Mouse (Mus musculus) embryonic facial prominence, embryonic 15.5 days (tissue): Measurements from ENCODE around the gene 4931409K22Rik. TPM values are rescaled to one million over a fixed set of nuclear protein-coding genes. Genes with fewer than 3 reads are reported as not detected.

Experiments used
- ATAC-seq: fragments of 200-750 bp; cut with Nextera tagmentation; 2 replicates; pipeline ENCODE4 v1.8.0; 2017; ENCODE audit warnings: low read depth, moderate TSS enrichment; ENCODE audit not compliant: insufficient number of reproducible peaks, low FRiP score, low TSS enrichment
- H3K27ac ChIP-seq: fragments of 300-500 bp; sonication (generic); replicated peaks from 2 replicates; pipeline ENCODE4 v1.5.1; 2015; ENCODE audit warnings: mild to moderate bottlenecking, inconsistent platforms
- H3K27me3 ChIP-seq: fragments of 300-500 bp; sonication (generic); 2 replicates; pipeline ENCODE4 v1.6.1; 2015; ENCODE audit warnings: inconsistent platforms
- H3K36me3 ChIP-seq: fragments of 300-500 bp; sonication (generic); 2 replicates; pipeline ENCODE4 v1.6.1; 2015; ENCODE audit warnings: mild to moderate bottlenecking, inconsistent platforms
- H3K4me1 ChIP-seq: fragments of 300-500 bp; sonication (generic); 2 replicates; pipeline ENCODE4 v1.6.1; 2015; ENCODE audit warnings: inconsistent platforms
- H3K4me2 ChIP-seq: fragments of 300-500 bp; sonication (generic); replicated peaks from 2 replicates; pipeline ENCODE4 v1.6.1; 2015; ENCODE audit warnings: mild to moderate bottlenecking, inconsistent platforms
- H3K4me3 ChIP-seq: fragments of 300-500 bp; sonication (generic); replicated peaks from 2 replicates; pipeline ENCODE4 v1.5.1; 2015; ENCODE audit warnings: mild to moderate bottlenecking, inconsistent platforms
- H3K9ac ChIP-seq: fragments of 300-500 bp; sonication (generic); 2 replicates; pipeline ENCODE4 v1.6.1; 2015; ENCODE audit warnings: inconsistent platforms
- H3K9me3 ChIP-seq: fragments of 300-500 bp; sonication (generic); replicated peaks from 2 replicates; pipeline ENCODE4 v1.6.1; 2016; ENCODE audit warnings: inconsistent platforms
- WGBS: fragments of 180-500 bp; shearing (Covaris S2); methylation state at CpG from one replicate; pipeline ENCODE4 v1.1.7; 2015; 5-methylcytosine and 5-hydroxymethylcytosine counted together
- polyA plus RNA-seq: library from polyadenylated mRNA; unstranded; fragments of >200 nt; fragmentation: Nextera tagmentation; extraction: Ambion mirVana; gene quantifications from 2 replicates; pipeline ENCODE4 v1.2.1, GENCODE M21; 2015

The 4931409K22Rik gene
- polyA plus RNA-seq, 1 experiment from 2014 or later = 0.07 TPM

GRCm38 (mm10) chr5:24592471-24593160, 36.0 kb upstream of the 4931409K22Rik start:
- H3K4me3 ChIP-seq = no peak overlapping the region
- no peak overlapping the region for H3K27ac ChIP-seq
- H3K27me3 ChIP-seq = no peaks in the 10 kb centered on the region
- H3K9me3 ChIP-seq = no peaks in the 10 kb centered on the region
- peaks cover 81% of the 10 kb centered on the region for H3K36me3 ChIP-seq
- no peak overlapping the region for H3K4me2 ChIP-seq
- H3K4me1 ChIP-seq = peaks cover 35% of the 10 kb centered on the region
- 65% methylated on average over 21 of the region's 21 CpGs for WGBS
- ATAC-seq = no peak
- H3K9ac ChIP-seq = no peak overlapping the region

- Histone ChIP-seq H3K9me3 (no peaks in the 10 kb centered on the region), H3K4me3 (no peak overlapping the region), H3K27ac (no peak overlapping the region), H3K27me3 (no peaks in the 10 kb centered on the region), H3K4me2 (0 out of 2 replicates have a peak overlapping the region, but pooled peaks have one; percentile 0), H3K36me3 (peaks cover 81% of the 10 kb centered on the region), H3K4me1 (peaks cover 37% of the 10 kb centered on the region), H3K9ac (no peak overlapping the region)
- ATAC-seq = no peak
- WGBS = 58% methylated on average over 24 of the region's 24 CpGs
Measured at GRCm38 (mm10) chr5:24591796-24592470, 35.3 kb upstream of the 4931409K22Rik start.

GRCm38 (mm10) chr5:24591268-24591721, 34.7 kb upstream of the 4931409K22Rik start:
- no peak overlapping the region for H3K9ac ChIP-seq

GRCm38 (mm10) chr5:24589511-24590500, 33.2 kb upstream of the 4931409K22Rik start:
- WGBS = 89% methylated on average over 20 of the region's 20 CpGs
- ATAC-seq = no peak
- Histone ChIP-seq H3K27ac (no peak overlapping the region), H3K36me3 (peaks cover 68% of the 10 kb centered on the region), H3K4me1 (peaks cover 35% of the 10 kb centered on the region), H3K9me3 (no peaks in the 10 kb centered on the region), H3K4me2 (no peak overlapping the region), H3K27me3 (no peaks in the 10 kb centered on the region), H3K9ac (no peak overlapping the region), H3K4me3 (no peak overlapping the region)

More at GRCm38 (mm10) chr5:24591268-24591721, 34.7 kb upstream of the 4931409K22Rik start:
- Histone ChIP-seq H3K9me3 (no peaks in the 10 kb centered on the region), H3K4me3 (no peak overlapping the region), H3K27me3 (no peaks in the 10 kb centered on the region), H3K4me1 (peaks cover 34% of the 10 kb centered on the region), H3K4me2 (0 out of 2 replicates have a peak overlapping the region, but pooled peaks have one; percentile 0), H3K36me3 (peaks cover 81% of the 10 kb centered on the region), H3K27ac (no peak overlapping the region)
- WGBS = 27% methylated on average over 23 of the region's 23 CpGs
- no peak for ATAC-seq

- H3K4me3 ChIP-seq = peak overlapping the region; percentile 70
- no peaks in the 10 kb centered on the region for H3K9me3 ChIP-seq
- H3K4me1 ChIP-seq = peaks cover 35% of the 10 kb centered on the region
- WGBS = 34% methylated on average over 4 of the region's 4 CpGs
- H3K36me3 ChIP-seq = peaks cover 42% of the 10 kb centered on the region
- no peak for ATAC-seq
- peak overlapping the region; percentile 83 for H3K4me2 ChIP-seq
- peak overlapping the region; percentile 58; the same call in 1 of the 2 replicates for H3K27ac ChIP-seq
- peak overlapping the region; percentile 58 for H3K9ac ChIP-seq
- H3K27me3 ChIP-seq = no peaks in the 10 kb centered on the region
Measured at GRCm38 (mm10) chr5:24587200-24587577, 30.6 kb upstream of the 4931409K22Rik start.

DNA sequence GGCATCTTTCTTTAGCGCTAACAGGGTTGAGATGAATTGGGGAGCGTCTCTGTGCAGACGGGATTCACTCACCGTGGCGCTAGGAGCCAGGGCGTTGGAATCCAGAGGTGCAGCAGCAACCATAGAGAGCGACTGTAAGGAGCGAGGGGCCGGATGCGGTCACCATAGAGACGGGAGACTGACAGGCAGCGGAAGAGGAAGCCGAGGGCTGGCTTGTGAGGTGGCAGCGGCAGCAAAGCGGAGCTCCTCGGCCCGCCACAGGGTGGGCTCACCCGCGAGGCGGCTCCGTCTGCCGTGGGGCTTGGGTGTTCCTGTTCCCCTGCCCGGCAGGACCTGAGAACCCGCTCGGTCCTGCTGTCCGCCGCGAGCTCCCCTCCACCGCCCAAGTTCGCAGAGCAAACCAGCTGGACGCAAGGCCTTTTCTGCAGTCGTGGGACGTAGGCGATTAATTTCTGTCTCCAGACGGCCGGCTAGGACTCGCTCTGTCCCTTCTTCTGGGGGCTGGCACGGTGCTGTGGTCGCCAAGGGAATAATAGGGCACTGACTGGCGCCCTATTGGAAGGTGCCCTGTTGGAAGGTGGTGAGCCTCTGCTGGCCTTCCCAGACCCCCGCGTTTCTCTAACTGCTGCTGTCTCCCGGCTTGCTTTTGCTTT, 30.1 kb upstream of the 4931409K22Rik start, which contains the start of gene Chpf2:
Gene Chpf2, plus strand, starts transcription at position 195 of the 653 bp plus-strand sequence.
- peaks cover 37% of the 10 kb centered on the region for H3K36me3 ChIP-seq
- peak within 1 kb of the TSS; percentile 58; the same call in 1 of the 2 replicates for H3K27ac ChIP-seq
- peak; percentile 90 for ATAC-seq
- WGBS = 0% methylated on average over 43 of the region's 43 CpGs
- peak within 1 kb of the TSS; percentile 58 for H3K9ac ChIP-seq
- H3K4me1 ChIP-seq = peaks cover 32% of the 10 kb centered on the region
- H3K4me3 ChIP-seq = peak within 1 kb of the TSS; percentile 70
- H3K27me3 ChIP-seq = no peaks in the 10 kb centered on the region
- H3K4me2 ChIP-seq = peak within 1 kb of the TSS; percentile 83
- no peaks in the 10 kb centered on the region for H3K9me3 ChIP-seq

GRCm38 (mm10) chr5:24586106-24586505, 29.5 kb upstream of the 4931409K22Rik start:
- Histone ChIP-seq H3K4me1 (peaks cover 26% of the 10 kb centered on the region), H3K4me2 (peak overlapping the region; percentile 83), H3K9me3 (no peaks in the 10 kb centered on the region), H3K36me3 (peaks cover 31% of the 10 kb centered on the region), H3K4me3 (peak overlapping the region; percentile 70), H3K27ac (peak overlapping the region; percentile 31; the same call in 1 of the 2 replicates), H3K9ac (peak overlapping the region; percentile 58; the same call in 1 of the 2 replicates), H3K27me3 (no peaks in the 10 kb centered on the region)
- 8% methylated on average over 8 of the region's 8 CpGs for WGBS
- no peak for ATAC-seq

- Histone ChIP-seq H3K36me3 (peaks cover 21% of the 10 kb centered on the region), H3K27me3 (no peaks in the 10 kb centered on the region), H3K9me3 (no peaks in the 10 kb centered on the region), H3K27ac (peak overlapping the region; percentile 90), H3K4me1 (peaks cover 13% of the 10 kb centered on the region), H3K9ac (peak overlapping the region; percentile 40), H3K4me3 (peak overlapping the region; percentile 92), H3K4me2 (peak overlapping the region; percentile 76)
- 66% methylated on average over 6 of the region's 6 CpGs for WGBS
- no peak for ATAC-seq
Measured at GRCm38 (mm10) chr5:24578109-24578963, 21.7 kb upstream of the 4931409K22Rik start.

DNA sequence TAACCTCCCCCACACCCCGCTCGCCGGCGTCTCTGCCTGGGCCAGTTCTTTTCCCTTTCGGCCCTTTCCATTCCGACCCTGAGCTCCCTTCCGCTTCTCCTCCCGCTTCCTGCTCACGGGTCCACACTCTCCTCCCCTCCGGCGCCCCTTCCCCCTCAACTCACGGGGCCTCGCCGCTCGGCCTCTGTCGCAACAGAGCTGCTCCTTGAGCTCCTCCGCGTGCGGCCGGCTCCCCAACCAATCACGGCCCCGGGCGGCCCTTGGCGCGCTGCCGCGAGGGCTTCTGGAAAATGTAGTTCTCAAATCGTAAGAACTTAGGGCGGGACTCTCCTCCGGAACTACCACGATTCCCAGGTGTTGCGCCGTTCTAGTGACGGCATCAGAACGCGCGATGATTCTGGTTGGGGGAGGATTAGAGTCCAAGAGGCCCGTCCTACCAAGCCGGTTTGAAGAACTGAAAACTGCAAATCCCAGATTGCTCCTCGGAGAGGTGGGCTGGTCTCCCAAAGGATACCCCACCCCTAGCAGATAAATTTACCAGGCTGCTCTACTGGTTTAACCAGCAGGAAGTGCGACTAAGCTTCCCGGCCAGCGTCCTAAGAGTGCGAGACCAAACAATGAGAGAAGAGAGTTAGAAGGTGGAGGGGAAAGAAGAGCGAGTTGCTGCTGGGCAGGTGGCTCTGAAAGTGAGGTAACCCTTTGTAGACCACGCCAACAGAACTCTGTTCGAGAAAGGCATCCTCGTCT, 20.7 kb upstream of the 4931409K22Rik start, which contains the start of gene Abcf2:
Gene Abcf2, minus strand, starts transcription at position 285 of the 747 bp plus-strand sequence.
- Histone ChIP-seq H3K4me2 (peak within 1 kb of the TSS; percentile 76), H3K9ac (peak within 1 kb of the TSS; percentile 73), H3K4me3 (peak within 1 kb of the TSS; percentile 92), H3K36me3 (peaks cover 31% of the 10 kb centered on the region), H3K27me3 (no peaks in the 10 kb centered on the region), H3K4me1 (peaks cover 13% of the 10 kb centered on the region), H3K9me3 (no peaks in the 10 kb centered on the region), H3K27ac (peak within 1 kb of the TSS; percentile 90)
- ATAC-seq = peak; percentile 96
- WGBS = under 1% methylated on average over 48 of the region's 48 CpGs
